In the genomic region with DNA sequence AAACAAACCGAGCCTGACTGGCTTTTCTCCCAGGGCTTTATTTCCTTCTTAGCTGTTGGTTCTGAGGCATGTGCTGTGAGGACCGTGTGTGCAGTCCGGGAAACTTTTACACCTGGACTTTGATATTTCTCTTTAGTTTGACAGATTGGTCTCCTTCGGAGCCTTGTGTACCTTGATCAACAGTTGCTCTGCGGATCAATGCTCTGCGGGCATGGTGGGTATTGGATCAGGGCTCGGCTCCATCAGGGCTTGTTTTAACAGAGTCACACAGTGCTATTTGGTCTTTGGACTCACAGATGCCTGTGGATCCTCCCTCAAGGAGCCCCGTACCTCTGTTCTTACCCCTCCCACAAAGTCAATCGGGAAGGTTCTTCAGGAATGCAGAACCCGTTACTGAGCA, we compare ENCODE assay signal across 8 mouse cellular contexts. TPM values are rescaled to one million over a fixed set of nuclear protein-coding genes. Genes with fewer than 3 reads are reported as not detected.
A peak's percentile ranks its signal among the peaks of the same experiment; 100 is the strongest.
DNase-seq lines count a peak whose midpoint lies in the region; ATAC-seq and TF ChIP-seq lines count a peak whose summit lies in the region.
"Had no signal": no experiment of that assay in that cellular context is flagged by ENCODE, and none has a peak within 500 bp of the region (broad histone marks: within the 10 kb centered on the region; RNA-seq: fewer than 3 reads in every experiment).

No protein-coding gene starts in this region.

- WGBS in neural tube, embryonic 11.5 days, result 66% methylated on average over 10 of the region's 10 CpGs
- 54% methylated on average over 10 of the region's 10 CpGs for WGBS in hindbrain, postnatal 0 days
- 61% methylated on average over 10 of the region's 10 CpGs for WGBS in liver, embryonic 13.5 days (ENCODE audit: insufficient replicate concordance)

- H3K27me3 ChIP-seq in neural tube, embryonic 11.5 days (ENCODE audit: control insufficient read depth, insufficient read depth, low read length), result no peaks in the 10 kb centered on the region
- H3K27me3 ChIP-seq in hindbrain, postnatal 0 days (ENCODE audit: insufficient read depth, low read length), result no peaks in the 10 kb centered on the region
- H3K27me3 ChIP-seq in liver, embryonic 13.5 days, result peaks cover 12% of the 10 kb centered on the region; the same call in 1 of the 2 replicates

- no peak for TF ChIP-seq CTCF in hindbrain, postnatal 0 days (IDR thresholded peaks at IDR 0.05; ENCODE audit: low read depth)

- H3K27ac ChIP-seq in neural tube, embryonic 11.5 days (ENCODE audit: low read depth, low read length), result no peak overlapping the region
- H3K27ac ChIP-seq in hindbrain, postnatal 0 days, result no peak overlapping the region
- H3K27ac ChIP-seq in liver, embryonic 13.5 days, result no peak overlapping the region

- H3K4me2 ChIP-seq in neural tube, embryonic 11.5 days (ENCODE audit: low read depth), result peak overlapping the region; percentile 47
- peak overlapping the region; percentile 59 for H3K4me2 ChIP-seq in hindbrain, postnatal 0 days (ENCODE audit: low read depth, low read length)
- H3K4me2 ChIP-seq in liver, embryonic 13.5 days, result peak overlapping the region; percentile 55

- no peak for DNase-seq in neural tube, embryonic 11.5 days (ENCODE audit: low spot score)
- no peak for DNase-seq in neural tube, embryonic 10.5 days (ENCODE audit: extremely low spot score, low spot score)
- DNase-seq in hindbrain, postnatal 0 days (ENCODE audit: low spot score), result no peak
- no peak for DNase-seq in liver, embryonic 13.5 days
- DNase-seq in spleen, postnatal 10 days (ENCODE audit: low spot score in 2 of 2), result no peak
- DNase-seq in left cerebral cortex, postnatal 10 days (ENCODE audit: extremely low spot score in 1 of 2, low spot score in 2 of 2), result no peak

- no peak overlapping the region for H3K4me3 ChIP-seq in neural tube, embryonic 11.5 days (ENCODE audit: low read depth, low read length)
- H3K4me3 ChIP-seq in hindbrain, postnatal 0 days (ENCODE audit: low read length), result peak overlapping the region; percentile 31
- no peak overlapping the region; the same call in 1 of the 2 replicates for H3K4me3 ChIP-seq in liver, embryonic 13.5 days (replicated peaks)

- no peak for ATAC-seq in neural tube, embryonic 11.5 days (ENCODE audit: insufficient read depth, low FRiP score, low TSS enrichment)
- peak; percentile 27; the same call in 1 of the 2 replicates for ATAC-seq in hindbrain, postnatal 0 days
- no peak for ATAC-seq in liver, embryonic 13.5 days (ENCODE audit: low read depth)
- ATAC-seq in megakaryocyte, adult 5-6 weeks (ENCODE audit: poor library complexity, severe bottlenecking), result no peak

- H3K36me3 ChIP-seq in neural tube, embryonic 11.5 days (ENCODE audit: control insufficient read depth, insufficient read depth, low read length), result no peaks in the 10 kb centered on the region
- no peaks in the 10 kb centered on the region for H3K36me3 ChIP-seq in hindbrain, postnatal 0 days (ENCODE audit: insufficient read depth, low read length)
- no peaks in the 10 kb centered on the region for H3K36me3 ChIP-seq in liver, embryonic 13.5 days

- intact Hi-C loops in left cerebral cortex, postnatal 10 days (cut with DNase I), result no loop called here

- H3K9ac ChIP-seq in neural tube, embryonic 11.5 days (ENCODE audit: low read length), result peak overlapping the region; percentile 57; the same call in 1 of the 2 replicates
- 0 out of 2 replicates have a peak overlapping the region, but pooled peaks have one; percentile 42 for H3K9ac ChIP-seq in hindbrain, postnatal 0 days (replicated peaks; ENCODE audit: low read length)
- no peak overlapping the region for H3K9ac ChIP-seq in liver, embryonic 13.5 days

- no peaks in the 10 kb centered on the region for H3K9me3 ChIP-seq in neural tube, embryonic 11.5 days (ENCODE audit: control insufficient read depth, low read length)
- H3K9me3 ChIP-seq in hindbrain, postnatal 0 days (ENCODE audit: low read length), result no peaks in the 10 kb centered on the region
- H3K9me3 ChIP-seq in liver, embryonic 13.5 days (replicated peaks), result no peaks in the 10 kb centered on the region

- H3K4me1 ChIP-seq in neural tube, embryonic 11.5 days (ENCODE audit: control insufficient read depth, insufficient read depth, low read length), result no peaks in the 10 kb centered on the region; the same call in 1 of the 2 replicates
- H3K4me1 ChIP-seq in hindbrain, postnatal 0 days (ENCODE audit: insufficient read depth, low read length), result no peaks in the 10 kb centered on the region
- H3K4me1 ChIP-seq in liver, embryonic 13.5 days (replicated peaks), result peaks cover 13% of the 10 kb centered on the region

RNA-seq across cellular contexts. Expression of a gene that starts 9.7 kb away (rescaled TPM):
- 0.15 and 0.29 TPM in 2 replicates for polyA plus RNA-seq in neural tube, embryonic 11.5 days (2014; fragmentation: Nextera tagmentation; extraction: Ambion mirVana)
- not detected in 2 replicates for total RNA-seq in hindbrain, postnatal 0 days (2014; rRNA removed)
- polyA plus RNA-seq in hindbrain, postnatal 0 days (2015; fragmentation: Nextera tagmentation; extraction: Ambion mirVana), result 0.28 and 0.30 TPM in 2 replicates
- not detected in 2 replicates for polyA plus RNA-seq in liver, embryonic 13.5 days (2015; fragmentation: Nextera tagmentation; extraction: Ambion mirVana)
- total RNA-seq in megakaryocyte, adult 5-6 weeks (2015), result not detected in 2 replicates
- not detected in 2 replicates for total RNA-seq in megakaryocyte, adult 5-6 weeks (2017)
- total RNA-seq in left cerebral cortex, postnatal 10 days (2021), result under 1 TPM; 0.16 to 0.19 TPM
- polyA plus RNA-seq: embryonic facial prominence, embryonic 11.5 days had no signal

RNA-seq across cellular contexts. Expression of a gene that starts 57.5 kb away (rescaled TPM):
- 130 and 133 TPM in 2 replicates for polyA plus RNA-seq in neural tube, embryonic 11.5 days (2014; fragmentation: Nextera tagmentation; extraction: Ambion mirVana)
- 59.1 and 70.7 TPM in 2 replicates for total RNA-seq in hindbrain, postnatal 0 days (2014; rRNA removed)
- 168 and 171 TPM in 2 replicates for polyA plus RNA-seq in hindbrain, postnatal 0 days (2015; fragmentation: Nextera tagmentation; extraction: Ambion mirVana)
- polyA plus RNA-seq in liver, embryonic 13.5 days (2015; fragmentation: Nextera tagmentation; extraction: Ambion mirVana), result 154 and 158 TPM in 2 replicates
- total RNA-seq in megakaryocyte, adult 5-6 weeks (2015), result 56.1 and 60.6 TPM in 2 replicates
- 52.7 and 60.0 TPM in 2 replicates for total RNA-seq in megakaryocyte, adult 5-6 weeks (2017)
- 100 to 1,000 TPM; 141 to 143 TPM for total RNA-seq in left cerebral cortex, postnatal 10 days (2021)
